Mouse (Mus musculus) hindbrain, embryonic 13.5 days (tissue): ENCODE measurements around the gene Gcnt2. TPM values are rescaled to one million over a fixed set of nuclear protein-coding genes. Genes with fewer than 3 reads are reported as not detected.

Source experiments
- ATAC-seq: fragments of 200-750 bp; cut with Nextera tagmentation; 2 replicates; pipeline ENCODE4 v1.8.0; 2017; ENCODE audit warnings: moderate TSS enrichment; ENCODE audit not compliant: low FRiP score
- H3K27ac ChIP-seq: fragments of 300-500 bp; sonication (generic); 2 replicates; pipeline ENCODE4 v1.5.1; 2015; ENCODE audit warnings: inconsistent platforms, mild to moderate bottlenecking, moderate library complexity
- H3K27me3 ChIP-seq: fragments of 300-500 bp; sonication (generic); 2 replicates; pipeline ENCODE4 v1.6.1; 2015; ENCODE audit warnings: mild to moderate bottlenecking, inconsistent platforms
- H3K36me3 ChIP-seq: fragments of 300-500 bp; sonication (generic); 2 replicates; pipeline ENCODE4 v1.6.1; 2015; ENCODE audit warnings: mild to moderate bottlenecking, inconsistent platforms
- H3K4me1 ChIP-seq: fragments of 300-500 bp; sonication (generic); replicated peaks from 2 replicates; pipeline ENCODE4 v1.6.1; 2015; ENCODE audit warnings: inconsistent platforms
- H3K4me2 ChIP-seq: fragments of 300-500 bp; sonication (generic); 2 replicates; pipeline ENCODE4 v1.6.1; 2015; ENCODE audit warnings: inconsistent platforms, mild to moderate bottlenecking, moderate library complexity
- H3K4me3 ChIP-seq: fragments of 300-500 bp; sonication (generic); 2 replicates; pipeline ENCODE4 v1.5.1; 2015; ENCODE audit warnings: mild to moderate bottlenecking, inconsistent platforms
- H3K9ac ChIP-seq: fragments of 300-500 bp; sonication (generic); 2 replicates; pipeline ENCODE4 v1.6.1; 2015; ENCODE audit warnings: mild to moderate bottlenecking, inconsistent platforms
- H3K9me3 ChIP-seq: fragments of 300-500 bp; sonication (generic); 2 replicates; pipeline ENCODE4 v1.6.1; 2016; ENCODE audit warnings: inconsistent platforms
- WGBS: fragments of 180-500 bp; shearing (Covaris S2); methylation state at CpG from one replicate; pipeline ENCODE4 v1.1.7; 2015; 5-methylcytosine and 5-hydroxymethylcytosine counted together
- polyA plus RNA-seq: library from polyadenylated mRNA; unstranded; fragments of >200 nt; fragmentation: Nextera tagmentation; extraction: Ambion mirVana; gene quantifications from 2 replicates; pipeline ENCODE4 v1.2.1, GENCODE M21; 2015

Gcnt2 gene
- 4.5 and 6.4 TPM in 2 replicates for polyA plus RNA-seq

DNA sequence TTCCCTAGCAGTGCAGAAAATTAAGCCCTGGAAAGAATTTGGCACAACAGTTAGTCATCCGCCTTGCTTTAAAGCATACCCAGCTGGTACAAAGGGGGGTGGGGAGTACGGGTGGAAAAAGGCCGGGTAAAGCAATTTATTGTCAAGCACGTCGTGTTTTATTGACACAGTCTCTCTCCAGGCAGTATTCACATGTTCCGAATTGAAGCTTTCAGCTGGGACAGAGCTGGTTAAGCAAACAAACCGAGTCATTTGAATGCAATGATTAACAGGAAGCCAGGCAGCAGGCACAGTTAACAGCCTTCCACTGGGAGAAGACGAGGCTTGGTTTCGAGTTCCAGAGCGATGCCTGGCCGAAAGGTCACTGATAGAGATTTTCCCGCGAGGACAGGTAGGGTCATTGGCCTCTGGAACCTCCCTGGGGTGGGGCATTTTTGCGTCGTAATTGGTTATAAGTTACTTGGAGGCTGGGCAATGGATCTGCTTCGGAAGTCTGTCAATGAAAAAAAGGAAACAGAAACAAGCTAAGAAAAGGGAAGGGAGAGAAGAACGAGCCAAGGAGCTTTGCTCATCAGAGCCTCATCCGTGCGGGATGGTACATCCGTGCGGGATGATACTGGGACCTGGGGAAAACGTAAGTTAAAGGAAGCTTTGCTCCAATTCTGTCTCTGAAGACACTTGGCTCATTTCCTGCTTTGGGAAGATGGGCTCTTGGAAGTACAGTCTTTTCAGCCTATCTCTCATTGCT, at the start of gene Gcnt2:
Gene Gcnt2, plus strand, starts transcription at position 103 of the 748 bp plus-strand sequence.
- peak within 1 kb of the TSS; percentile 29; the same call in 1 of the 2 replicates for H3K9ac ChIP-seq
- ATAC-seq = no peak
- H3K27ac ChIP-seq = no peak within 1 kb of the TSS
- WGBS = 54% methylated on average over 22 of the region's 22 CpGs
- no peaks in the 10 kb centered on the region for H3K27me3 ChIP-seq
- no peaks in the 10 kb centered on the region for H3K9me3 ChIP-seq
- H3K36me3 ChIP-seq = no peaks in the 10 kb centered on the region
- H3K4me2 ChIP-seq = peak within 1 kb of the TSS; percentile 39
- H3K4me1 ChIP-seq = no peaks in the 10 kb centered on the region
- peak within 1 kb of the TSS; percentile 4; the same call in 1 of the 2 replicates for H3K4me3 ChIP-seq

DNA sequence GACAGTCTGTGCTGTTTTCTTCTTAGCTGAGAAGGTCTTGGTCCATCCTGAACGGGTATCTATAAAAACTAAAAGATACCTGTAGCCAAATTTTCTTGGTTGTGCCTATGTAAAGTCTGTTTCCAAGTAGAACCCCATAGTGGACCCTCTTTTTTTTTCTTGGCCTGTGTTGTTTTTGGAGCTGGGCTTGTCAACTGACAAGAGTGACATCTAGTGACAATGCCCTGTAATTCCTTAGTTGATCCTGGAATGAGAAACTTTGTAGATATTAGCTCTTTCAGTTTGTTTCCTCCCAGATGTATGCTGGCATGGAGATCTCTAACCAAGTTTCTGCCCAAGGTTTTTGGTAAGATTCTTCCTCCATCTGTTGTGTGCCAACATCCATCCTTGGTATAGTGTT, 38.9 kb upstream of the Gcnt2 start:
- Histone ChIP-seq H3K4me3 (no peak overlapping the region), H3K36me3 (no peaks in the 10 kb centered on the region), H3K4me2 (no peak overlapping the region), H3K9ac (no peak overlapping the region), H3K9me3 (no peaks in the 10 kb centered on the region), H3K27ac (no peak overlapping the region), H3K4me1 (no peaks in the 10 kb centered on the region), H3K27me3 (no peaks in the 10 kb centered on the region)
- 64% methylated on average over 1 of the region's 1 CpGs for WGBS
- no peak for ATAC-seq

DNA sequence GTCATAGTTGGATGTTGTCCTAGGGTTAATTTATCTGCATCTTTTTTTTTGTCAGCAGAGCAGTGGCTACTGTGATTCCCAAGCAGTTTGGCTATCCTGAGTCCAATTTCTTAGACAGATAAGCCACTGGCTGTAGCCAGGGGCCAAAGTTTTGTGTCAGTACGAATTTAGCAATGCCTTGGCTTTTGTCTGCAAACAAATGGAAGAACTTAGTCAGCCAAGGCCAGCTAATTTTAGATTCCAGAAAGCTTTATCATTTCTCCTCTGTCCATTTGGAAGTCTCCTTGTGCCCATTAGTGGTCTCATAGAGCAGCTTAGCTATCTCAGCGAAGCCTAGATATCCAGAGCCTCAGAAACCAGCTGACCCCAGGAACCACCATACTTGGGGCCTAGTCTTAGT, 37.6 kb upstream of the Gcnt2 start:
- 81% methylated on average over 2 of the region's 2 CpGs for WGBS
- Histone ChIP-seq H3K4me3 (no peak overlapping the region), H3K9me3 (no peaks in the 10 kb centered on the region), H3K4me2 (no peak overlapping the region), H3K27ac (no peak overlapping the region), H3K36me3 (no peaks in the 10 kb centered on the region), H3K27me3 (no peaks in the 10 kb centered on the region), H3K9ac (no peak overlapping the region), H3K4me1 (no peaks in the 10 kb centered on the region)
- no peak for ATAC-seq

DNA sequence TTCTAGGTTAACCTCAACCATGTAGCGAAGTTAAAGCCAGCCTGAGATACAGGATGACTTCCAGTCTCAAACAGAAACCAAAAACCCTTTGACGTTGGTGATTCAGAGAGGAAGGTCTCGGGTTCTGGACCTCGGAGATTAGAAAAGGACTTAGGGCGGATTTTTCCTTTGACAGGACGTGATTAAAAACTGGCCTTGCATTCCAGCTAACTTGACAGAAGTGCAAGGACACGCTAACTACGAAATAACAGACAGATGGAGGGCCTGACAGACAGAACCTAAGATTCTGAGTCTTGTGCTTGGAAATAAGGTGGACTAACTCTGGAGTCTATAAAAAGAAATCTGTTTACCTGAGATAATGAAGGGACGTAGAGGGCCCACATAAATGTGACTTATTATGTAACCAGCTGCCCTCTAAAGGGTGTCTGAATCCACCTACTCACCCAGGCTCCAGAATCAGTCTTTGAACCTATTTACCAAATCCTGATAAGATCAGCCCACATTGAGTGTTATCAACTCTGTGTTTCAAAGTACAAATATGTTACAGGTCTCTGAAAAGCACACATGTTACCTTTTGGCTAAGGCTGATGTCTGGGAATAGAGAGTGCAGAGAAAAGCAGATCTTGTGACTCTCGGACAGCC, 18.3 kb upstream of the Gcnt2 start:
- no peak overlapping the region for H3K4me2 ChIP-seq
- H3K4me1 ChIP-seq = no peaks in the 10 kb centered on the region
- WGBS = 78% methylated on average over 10 of the region's 10 CpGs
- no peaks in the 10 kb centered on the region for H3K36me3 ChIP-seq
- H3K27ac ChIP-seq = no peak overlapping the region
- no peaks in the 10 kb centered on the region for H3K27me3 ChIP-seq
- H3K4me3 ChIP-seq = no peak overlapping the region
- no peaks in the 10 kb centered on the region for H3K9me3 ChIP-seq
- no peak for ATAC-seq
- no peak overlapping the region for H3K9ac ChIP-seq

DNA sequence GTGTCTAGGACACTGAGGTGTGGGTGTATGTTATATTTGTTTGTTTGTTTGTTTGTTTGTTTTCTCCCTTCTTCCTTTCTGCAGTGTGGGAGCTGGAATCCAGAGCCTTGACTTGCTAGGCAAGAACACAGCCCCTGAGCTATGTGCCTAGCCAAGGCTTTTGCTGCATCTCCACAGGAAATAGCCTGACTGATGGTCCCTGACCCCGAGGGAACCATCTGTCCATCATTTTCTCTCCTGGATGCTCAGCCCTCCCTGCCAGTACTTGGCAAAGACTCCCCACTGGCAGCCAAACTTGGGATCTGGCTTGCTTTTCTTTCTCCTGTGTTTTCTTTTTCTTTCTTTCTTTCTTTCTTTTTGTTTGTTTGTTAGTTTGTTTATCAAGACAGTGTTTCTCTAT, 17.4 kb upstream of the Gcnt2 start:
- Histone ChIP-seq H3K36me3 (no peaks in the 10 kb centered on the region), H3K4me2 (no peak overlapping the region), H3K27me3 (no peaks in the 10 kb centered on the region), H3K4me3 (no peak overlapping the region), H3K9me3 (no peaks in the 10 kb centered on the region), H3K9ac (no peak overlapping the region), H3K4me1 (no peaks in the 10 kb centered on the region), H3K27ac (no peak overlapping the region)
- WGBS = 65% methylated on average over 1 of the region's 1 CpGs
- ATAC-seq = no peak

DNA sequence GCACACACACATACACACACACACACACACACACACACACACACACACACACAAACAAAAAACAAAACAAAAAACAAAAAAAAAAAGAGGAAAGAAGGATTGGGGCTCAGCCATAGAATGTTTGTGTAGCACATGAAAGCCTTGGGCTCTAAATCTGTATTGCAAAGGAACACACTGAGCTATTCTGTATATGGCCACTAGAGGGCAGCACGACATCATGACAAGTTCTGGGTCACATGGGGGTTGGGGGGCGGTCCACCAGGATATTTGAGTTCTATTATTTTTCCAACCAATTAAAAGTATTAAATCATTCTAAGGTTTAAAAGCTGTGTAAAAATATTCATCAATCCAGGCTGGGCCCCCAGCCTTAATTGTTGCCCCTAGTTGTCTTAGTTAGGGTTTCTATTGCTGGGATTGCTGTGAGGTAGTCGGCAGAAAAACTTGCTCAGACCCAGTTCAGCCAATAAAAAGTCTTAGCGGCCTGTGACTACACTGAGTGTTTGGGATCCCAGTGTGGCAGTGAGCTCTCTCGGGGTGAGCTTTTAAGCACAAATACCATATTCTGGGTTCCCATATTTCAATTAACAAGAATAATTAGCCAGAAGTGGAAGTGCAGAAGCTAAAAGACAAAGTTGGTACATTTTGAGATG, 16.0 kb upstream of the Gcnt2 start:
- Histone ChIP-seq H3K36me3 (no peaks in the 10 kb centered on the region), H3K27me3 (no peaks in the 10 kb centered on the region), H3K9me3 (no peaks in the 10 kb centered on the region), H3K4me1 (no peaks in the 10 kb centered on the region), H3K4me2 (no peak overlapping the region), H3K27ac (no peak overlapping the region), H3K4me3 (no peak overlapping the region), H3K9ac (no peak overlapping the region)
- WGBS = 30% methylated on average over 5 of the region's 5 CpGs
- ATAC-seq = no peak

DNA sequence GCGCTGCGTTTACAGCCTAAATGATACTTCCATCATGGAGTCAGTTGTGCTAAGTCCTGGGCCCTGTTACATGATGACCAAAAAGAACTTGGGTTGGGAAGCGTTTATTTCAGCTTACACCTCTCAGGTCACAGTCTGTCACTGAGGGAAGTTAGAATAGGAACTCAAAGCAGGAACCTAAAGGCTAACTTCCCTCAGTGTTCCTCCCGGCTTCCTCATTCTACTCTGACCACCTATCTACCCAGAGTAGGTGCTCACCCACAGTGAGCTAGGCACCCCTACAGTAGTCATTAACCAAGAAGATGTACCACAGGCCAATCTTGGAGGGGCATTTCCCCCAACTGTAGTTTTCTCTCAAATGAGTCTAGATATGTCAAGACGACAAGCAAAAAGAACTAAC, 15.4 kb upstream of the Gcnt2 start:
- no peaks in the 10 kb centered on the region for H3K4me1 ChIP-seq
- H3K4me2 ChIP-seq = no peak overlapping the region
- H3K36me3 ChIP-seq = no peaks in the 10 kb centered on the region
- no peak overlapping the region for H3K27ac ChIP-seq
- H3K4me3 ChIP-seq = no peak overlapping the region
- H3K9me3 ChIP-seq = no peaks in the 10 kb centered on the region
- H3K27me3 ChIP-seq = no peaks in the 10 kb centered on the region
- no peak overlapping the region for H3K9ac ChIP-seq
- WGBS = 92% methylated on average over 5 of the region's 5 CpGs
- no peak for ATAC-seq

DNA sequence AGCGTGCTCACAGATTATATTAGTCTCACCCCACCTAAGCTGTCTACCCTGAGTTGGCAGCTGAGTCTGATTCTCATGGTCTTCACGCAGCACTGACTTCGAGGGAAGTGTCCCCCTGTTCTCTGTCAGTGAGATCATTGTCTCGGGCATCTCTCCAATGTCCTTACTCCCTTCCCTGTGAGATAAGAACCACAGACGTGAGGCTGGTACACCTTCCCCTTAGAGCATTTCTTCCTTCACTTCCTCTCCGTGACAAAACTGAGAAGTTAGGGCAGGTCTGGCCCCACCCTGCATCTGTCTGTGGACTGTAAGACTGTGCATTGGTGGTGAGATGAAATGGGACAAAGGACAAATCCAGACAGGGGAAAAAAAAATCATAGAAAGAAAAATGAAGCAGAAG, 13.6 kb upstream of the Gcnt2 start:
- Histone ChIP-seq H3K27ac (no peak overlapping the region), H3K4me1 (no peaks in the 10 kb centered on the region), H3K27me3 (no peaks in the 10 kb centered on the region), H3K9me3 (no peaks in the 10 kb centered on the region), H3K9ac (no peak overlapping the region), H3K4me2 (no peak overlapping the region), H3K36me3 (no peaks in the 10 kb centered on the region), H3K4me3 (no peak overlapping the region)
- ATAC-seq = no peak
- 68% methylated on average over 6 of the region's 6 CpGs for WGBS

DNA sequence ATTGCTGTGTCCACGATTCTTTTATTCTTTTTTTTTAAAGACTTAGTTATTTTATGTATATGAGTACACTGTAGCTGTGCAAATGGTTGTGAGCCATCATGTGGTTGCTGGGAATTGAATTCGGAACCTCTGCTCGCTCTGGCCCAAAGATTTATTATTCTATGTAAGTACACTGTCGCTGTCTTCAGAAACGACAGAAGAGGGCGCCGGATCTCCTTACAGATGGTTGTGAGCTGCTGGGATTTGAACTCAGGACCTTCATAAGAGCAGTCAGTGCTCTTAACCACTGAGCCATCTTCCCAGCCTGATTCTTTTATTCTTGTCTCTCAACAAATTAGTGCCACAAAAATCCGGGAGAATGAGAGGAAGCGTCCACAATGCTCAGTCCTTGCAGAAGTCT, 13.2 kb upstream of the Gcnt2 start:
- H3K4me2 ChIP-seq = no peak overlapping the region
- no peak overlapping the region for H3K27ac ChIP-seq
- H3K36me3 ChIP-seq = no peaks in the 10 kb centered on the region
- no peaks in the 10 kb centered on the region for H3K9me3 ChIP-seq
- no peaks in the 10 kb centered on the region for H3K27me3 ChIP-seq
- no peaks in the 10 kb centered on the region for H3K4me1 ChIP-seq
- 71% methylated on average over 9 of the region's 9 CpGs for WGBS
- no peak overlapping the region for H3K9ac ChIP-seq
- ATAC-seq = no peak
- H3K4me3 ChIP-seq = no peak overlapping the region

DNA sequence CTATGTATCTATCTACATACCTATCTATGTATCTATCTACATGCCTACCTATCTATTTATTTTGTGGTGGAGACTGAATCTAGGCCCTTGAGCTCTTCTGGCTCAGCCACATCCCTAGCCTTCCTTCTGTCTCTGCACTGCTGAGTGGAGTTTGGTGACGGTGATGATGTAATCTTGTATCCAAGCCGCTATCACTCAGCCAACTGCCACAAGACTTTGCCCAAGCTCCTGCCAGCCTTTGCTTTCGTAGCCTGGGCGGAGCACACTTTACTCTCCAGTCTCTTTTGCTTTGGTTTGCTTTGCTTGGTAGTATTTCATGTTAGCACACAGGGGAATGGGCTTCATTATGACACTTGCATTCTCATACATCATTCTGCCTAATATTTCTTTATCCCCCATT, 11.7 kb upstream of the Gcnt2 start:
- Histone ChIP-seq H3K36me3 (no peaks in the 10 kb centered on the region), H3K4me1 (no peaks in the 10 kb centered on the region), H3K9me3 (no peaks in the 10 kb centered on the region), H3K27ac (no peak overlapping the region), H3K4me2 (no peak overlapping the region), H3K4me3 (no peak overlapping the region), H3K27me3 (no peaks in the 10 kb centered on the region), H3K9ac (no peak overlapping the region)
- ATAC-seq = no peak
- WGBS = 86% methylated on average over 4 of the region's 4 CpGs

DNA sequence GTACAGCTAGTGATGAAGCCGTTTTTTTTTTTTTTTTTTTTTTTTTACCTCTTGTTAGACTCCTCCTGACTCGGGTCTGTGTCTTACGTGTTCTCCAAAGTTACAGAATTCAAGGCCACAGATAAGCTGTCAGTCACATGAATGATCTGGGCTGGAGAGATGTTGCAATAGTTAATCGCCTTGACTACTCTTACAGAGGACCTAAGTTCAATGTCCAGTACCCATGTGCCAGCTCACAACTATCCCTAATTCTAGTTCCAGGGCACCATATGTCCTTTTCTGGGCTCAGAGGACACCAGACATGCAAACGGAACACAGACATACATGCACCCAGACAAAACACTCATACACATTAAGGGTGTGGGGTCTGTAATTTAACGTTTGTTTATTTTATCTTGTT, 8.9 kb upstream of the Gcnt2 start:
- no peak for ATAC-seq
- H3K9me3 ChIP-seq = no peaks in the 10 kb centered on the region

DNA sequence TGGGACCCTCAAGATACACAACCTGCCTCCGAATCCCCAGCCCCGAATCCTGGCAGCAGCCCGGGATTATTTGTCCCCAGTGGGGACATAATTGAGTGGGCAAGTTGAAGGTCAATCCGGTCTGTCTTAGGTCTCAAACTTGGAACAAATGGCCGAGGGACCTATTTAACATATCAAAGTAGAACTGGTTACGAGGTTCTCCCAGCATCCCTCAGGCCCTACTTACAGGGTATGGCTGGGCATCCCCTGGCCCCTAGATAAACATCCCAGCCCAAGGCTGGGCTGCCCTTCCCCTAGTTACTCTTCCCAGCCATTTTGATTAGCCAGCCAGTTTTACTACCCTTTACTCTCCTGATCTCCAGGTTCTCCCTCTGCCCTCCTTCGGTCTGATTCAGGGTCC, 8.3 kb upstream of the Gcnt2 start:
- 73% methylated on average over 7 of the region's 7 CpGs for WGBS
- Histone ChIP-seq H3K4me1 (0 out of 2 replicates have a peak, but pooled peaks cover 6% of the 10 kb centered on the region), H3K9ac (no peak overlapping the region), H3K9me3 (no peaks in the 10 kb centered on the region), H3K27me3 (0 out of 2 replicates have a peak, but pooled peaks cover 6% of the 10 kb centered on the region), H3K4me3 (no peak overlapping the region), H3K4me2 (no peak overlapping the region), H3K36me3 (no peaks in the 10 kb centered on the region), H3K27ac (no peak overlapping the region)
- no peak for ATAC-seq

More for the DNA sequence above, 8.9 kb upstream of the Gcnt2 start:
- Histone ChIP-seq H3K4me3 (no peak overlapping the region), H3K27ac (no peak overlapping the region), H3K4me2 (no peak overlapping the region), H3K27me3 (0 out of 2 replicates have a peak, but pooled peaks cover 6% of the 10 kb centered on the region), H3K4me1 (0 out of 2 replicates have a peak, but pooled peaks cover 6% of the 10 kb centered on the region), H3K36me3 (no peaks in the 10 kb centered on the region), H3K9ac (no peak overlapping the region)
- 88% methylated on average over 6 of the region's 6 CpGs for WGBS
